Mouse (Mus musculus): ENCODE data around the gene Mknk2. TPM values are rescaled to one million over a fixed set of nuclear protein-coding genes. Genes with fewer than 3 reads are reported as not detected.

Mknk2 gene
- polyA plus RNA-seq, 1 experiment: 163 TPM

GRCm38 (mm10) chr10:80674851-80675404, 3.0 kb downstream of the Mknk2 start:
- no peaks in the 10 kb centered on the region for H3K27me3 ChIP-seq (replicated peaks; ENCODE audit: control insufficient read depth, insufficient read depth, low read length)
- no peaks in the 10 kb centered on the region; the same call in 1 of the 2 replicates for H3K36me3 ChIP-seq (ENCODE audit: control insufficient read depth, insufficient read depth, low read length)
- TF ChIP-seq POLR2A (IDR thresholded peaks at IDR 0.05; ENCODE audit: low read depth, low read length) (no peak), CTCF (conservative IDR thresholded peaks at IDR 0.05; ENCODE audit: insufficient read depth, insufficient read length, low read depth, low read length) (no peak)
- peaks cover 60% of the 10 kb centered on the region for H3K4me1 ChIP-seq (ENCODE audit: control insufficient read depth, insufficient read depth, low read length)
- no peak for DNase-seq
- H3K4me3 ChIP-seq (ENCODE audit: insufficient read depth, low read depth, low read length): peak overlapping the region; percentile 89
- H3K27ac ChIP-seq (ENCODE audit: insufficient read depth, low read depth, low read length): peak overlapping the region; percentile 82
- WGBS: 3% methylated on average over 6 of the region's 6 CpGs

GRCm38 (mm10) chr10:80674161-80674711, 3.7 kb downstream of the Mknk2 start:
- TF ChIP-seq CTCF (conservative IDR thresholded peaks at IDR 0.05; ENCODE audit: insufficient read depth, insufficient read length, low read depth, low read length) (no peak; the same call in 1 of the 2 replicates), POLR2A (IDR thresholded peaks at IDR 0.05; ENCODE audit: low read depth, low read length) (peak; percentile 24)
- DNase-seq: peak; percentile 84
- no peaks in the 10 kb centered on the region; the same call in 1 of the 2 replicates for H3K36me3 ChIP-seq (ENCODE audit: control insufficient read depth, insufficient read depth, low read length)
- H3K4me1 ChIP-seq (ENCODE audit: control insufficient read depth, insufficient read depth, low read length): peaks cover 57% of the 10 kb centered on the region
- peak overlapping the region; percentile 89 for H3K4me3 ChIP-seq (ENCODE audit: insufficient read depth, low read depth, low read length)
- H3K27ac ChIP-seq (ENCODE audit: insufficient read depth, low read depth, low read length): peak overlapping the region; percentile 82
- WGBS: 8% methylated on average over 5 of the region's 5 CpGs
- H3K27me3 ChIP-seq (replicated peaks; ENCODE audit: control insufficient read depth, insufficient read depth, low read length): no peaks in the 10 kb centered on the region

GRCm38 (mm10) chr10:80673690-80674089, 4.2 kb downstream of the Mknk2 start:
- H3K4me3 ChIP-seq (ENCODE audit: insufficient read depth, low read depth, low read length): peak overlapping the region; percentile 89
- peak overlapping the region; percentile 82 for H3K27ac ChIP-seq (ENCODE audit: insufficient read depth, low read depth, low read length)
- H3K4me1 ChIP-seq (ENCODE audit: control insufficient read depth, insufficient read depth, low read length): peaks cover 57% of the 10 kb centered on the region
- DNase-seq: no peak
- no peaks in the 10 kb centered on the region for H3K27me3 ChIP-seq (replicated peaks; ENCODE audit: control insufficient read depth, insufficient read depth, low read length)
- WGBS: 47% methylated on average over 3 of the region's 3 CpGs
- peaks cover 3% of the 10 kb centered on the region; the same call in 1 of the 2 replicates for H3K36me3 ChIP-seq (ENCODE audit: control insufficient read depth, insufficient read depth, low read length)
- TF ChIP-seq CTCF (conservative IDR thresholded peaks at IDR 0.05; ENCODE audit: insufficient read depth, insufficient read length, low read depth, low read length) (no peak), POLR2A (IDR thresholded peaks at IDR 0.05; ENCODE audit: low read depth, low read length) (no peak)

- DNase-seq: peak; percentile 67
- Histone ChIP-seq H3K27ac (ENCODE audit: insufficient read depth, low read depth, low read length) (no peak overlapping the region), H3K4me1 (ENCODE audit: control insufficient read depth, insufficient read depth, low read length) (peaks cover 56% of the 10 kb centered on the region), H3K27me3 (replicated peaks; ENCODE audit: control insufficient read depth, insufficient read depth, low read length) (no peaks in the 10 kb centered on the region), H3K36me3 (ENCODE audit: control insufficient read depth, insufficient read depth, low read length) (peaks cover 7% of the 10 kb centered on the region; the same call in 1 of the 2 replicates), H3K4me3 (ENCODE audit: insufficient read depth, low read depth, low read length) (no peak overlapping the region)
- 44% methylated on average over 11 of the region's 11 CpGs for WGBS
- TF ChIP-seq POLR2A (IDR thresholded peaks at IDR 0.05; ENCODE audit: low read depth, low read length): no peak
- TF ChIP-seq CTCF (conservative IDR thresholded peaks at IDR 0.05; ENCODE audit: insufficient read depth, insufficient read length, low read depth, low read length): no peak
Measured at GRCm38 (mm10) chr10:80671936-80672690, 5.8 kb downstream of the Mknk2 start.

- WGBS: 78% methylated on average over 4 of the region's 4 CpGs
Measured at GRCm38 (mm10) chr10:80671251-80671650, 6.7 kb downstream of the Mknk2 start.

DNA sequence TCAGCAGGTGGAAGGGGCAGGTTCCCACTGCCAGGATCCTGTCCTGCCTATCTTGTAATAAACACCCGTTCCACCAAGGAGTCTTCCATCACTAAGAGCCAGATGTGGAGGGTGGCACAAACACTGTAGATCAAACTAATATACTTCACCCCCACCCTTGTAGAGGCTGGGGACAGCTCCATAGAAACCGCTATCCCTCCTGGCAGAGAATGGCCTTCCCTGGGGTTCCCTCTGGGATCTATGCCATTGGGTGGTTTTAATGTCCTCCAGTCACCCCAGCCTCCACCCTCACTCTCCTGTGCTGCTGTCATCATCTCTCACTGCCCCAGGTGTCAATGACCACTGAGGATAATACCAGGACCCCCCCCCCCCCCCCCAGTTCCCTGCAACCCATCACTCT, 7.4 kb downstream of the Mknk2 start:
- H3K27ac ChIP-seq (ENCODE audit: insufficient read depth, low read depth, low read length): peak overlapping the region; percentile 57
- WGBS: 52% methylated on average over 2 of the region's 2 CpGs
- H3K27me3 ChIP-seq (replicated peaks; ENCODE audit: control insufficient read depth, insufficient read depth, low read length): no peaks in the 10 kb centered on the region
- DNase-seq: no peak
- TF ChIP-seq CTCF (conservative IDR thresholded peaks at IDR 0.05; ENCODE audit: insufficient read depth, insufficient read length, low read depth, low read length) (no peak), POLR2A (IDR thresholded peaks at IDR 0.05; ENCODE audit: low read depth, low read length) (no peak)
- peaks cover 64% of the 10 kb centered on the region for H3K4me1 ChIP-seq (ENCODE audit: control insufficient read depth, insufficient read depth, low read length)
- peaks cover 12% of the 10 kb centered on the region for H3K36me3 ChIP-seq (ENCODE audit: control insufficient read depth, insufficient read depth, low read length)
- H3K4me3 ChIP-seq (ENCODE audit: insufficient read depth, low read depth, low read length): no peak overlapping the region

More at GRCm38 (mm10) chr10:80671251-80671650, 6.7 kb downstream of the Mknk2 start:
- no peak overlapping the region for H3K4me3 ChIP-seq (ENCODE audit: insufficient read depth, low read depth, low read length)
- peaks cover 12% of the 10 kb centered on the region for H3K36me3 ChIP-seq (ENCODE audit: control insufficient read depth, insufficient read depth, low read length)
- H3K27ac ChIP-seq (ENCODE audit: insufficient read depth, low read depth, low read length): no peak overlapping the region
- TF ChIP-seq CTCF (conservative IDR thresholded peaks at IDR 0.05; ENCODE audit: insufficient read depth, insufficient read length, low read depth, low read length): no peak
- no peak for TF ChIP-seq POLR2A (IDR thresholded peaks at IDR 0.05; ENCODE audit: low read depth, low read length)
- H3K27me3 ChIP-seq (replicated peaks; ENCODE audit: control insufficient read depth, insufficient read depth, low read length): no peaks in the 10 kb centered on the region
- no peak for DNase-seq
- peaks cover 58% of the 10 kb centered on the region for H3K4me1 ChIP-seq (ENCODE audit: control insufficient read depth, insufficient read depth, low read length)

All from kidney, adult 2 months (tissue).